Comparison of ENCODE assay signal across 8 mouse cellular contexts in genomic region chr9:56507682-56508061, GRCm38 (mm10).
A peak's percentile ranks its signal among the peaks of the same experiment; 100 is the strongest.
DNase-seq lines count a peak whose midpoint lies in the region; ATAC-seq and TF ChIP-seq lines count a peak whose summit lies in the region.

No protein-coding gene starts in this region.

- H3K4me2 ChIP-seq in forebrain, embryonic 13.5 days = peak overlapping the region; percentile 66
- peak overlapping the region; percentile 62 for H3K4me2 ChIP-seq in liver, embryonic 14.5 days (ENCODE audit: low read depth)
- peak overlapping the region; percentile 88 for H3K4me2 ChIP-seq in stomach, embryonic 15.5 days

- 39% methylated on average over 4 of the region's 4 CpGs for WGBS in lung, adult 2 months
- 51% methylated on average over 4 of the region's 4 CpGs for WGBS in forebrain, embryonic 13.5 days
- 40% methylated on average over 4 of the region's 4 CpGs for WGBS in liver, embryonic 14.5 days (ENCODE audit: insufficient replicate concordance)
- 49% methylated on average over 4 of the region's 4 CpGs for WGBS in stomach, embryonic 15.5 days

- ATAC-seq in forebrain, embryonic 13.5 days = no peak
- ATAC-seq in liver, embryonic 14.5 days (ENCODE audit: insufficient read depth) = no peak
- no peak for ATAC-seq in stomach, embryonic 15.5 days (ENCODE audit: insufficient read depth, low FRiP score, low read depth)

- TF ChIP-seq POLR2A in lung, adult 2 months (IDR thresholded peaks at IDR 0.05; ENCODE audit: borderline replicate concordance, extremely low read depth, low read depth, low read length) = no peak

- no peak for DNase-seq in lung, adult 2 months
- no peak for DNase-seq in lung, postnatal 36 days
- no peak for DNase-seq in liver, embryonic 14.5 days (ENCODE audit: low read depth in 3 of 3, low spot score in 3 of 3)
- DNase-seq in layer of hippocampus, postnatal 10 days (ENCODE audit: low spot score in 2 of 2) = no peak
- no peak for DNase-seq in gastrocnemius, postnatal 25 days
- no peak for DNase-seq in adipocyte (ENCODE audit: low spot score)

- H3K4me1 ChIP-seq in lung, adult 2 months (ENCODE audit: control insufficient read depth, insufficient read depth, low read length) = peaks cover 24% of the 10 kb centered on the region
- H3K4me1 ChIP-seq in forebrain, embryonic 13.5 days = peaks cover 27% of the 10 kb centered on the region
- H3K4me1 ChIP-seq in liver, embryonic 14.5 days (replicated peaks; ENCODE audit: control insufficient read depth in 2 of 2, insufficient read depth in 2 of 2, low read length in 1 of 2) = peaks cover 0 to 7% of the 10 kb centered on the region in 2 experiments; a peak in 1 of 4 replicates
- H3K4me1 ChIP-seq in stomach, embryonic 15.5 days = peaks cover 37% of the 10 kb centered on the region

- no peaks in the 10 kb centered on the region for H3K9me3 ChIP-seq in forebrain, embryonic 13.5 days (replicated peaks)
- H3K9me3 ChIP-seq in liver, embryonic 14.5 days (ENCODE audit: control insufficient read depth, low read length) = no peaks in the 10 kb centered on the region
- H3K9me3 ChIP-seq in stomach, embryonic 15.5 days = no peaks in the 10 kb centered on the region

- no peaks in the 10 kb centered on the region for H3K36me3 ChIP-seq in forebrain, embryonic 13.5 days (ENCODE audit: poor library complexity, severe bottlenecking)
- H3K36me3 ChIP-seq in liver, embryonic 14.5 days (replicated peaks; ENCODE audit: control insufficient read depth, insufficient read depth, low read depth) = no peaks in the 10 kb centered on the region
- no peaks in the 10 kb centered on the region for H3K36me3 ChIP-seq in stomach, embryonic 15.5 days

- TF ChIP-seq EP300 in liver, embryonic 14.5 days (IDR thresholded peaks at IDR 0.05; ENCODE audit: low read depth) = no peak

- H3K9ac ChIP-seq in forebrain, embryonic 13.5 days = peak overlapping the region; percentile 61; the same call in 1 of the 2 replicates
- H3K9ac ChIP-seq in liver, embryonic 14.5 days (replicated peaks) = no peak overlapping the region
- H3K9ac ChIP-seq in stomach, embryonic 15.5 days = no peak overlapping the region

- H3K4me3 ChIP-seq in lung, adult 2 months (replicated peaks; ENCODE audit: extremely low read depth, low read depth, low read length) = peak overlapping the region; percentile 43
- peak overlapping the region; percentile 43 for H3K4me3 ChIP-seq in forebrain, embryonic 13.5 days
- H3K4me3 ChIP-seq in liver, embryonic 14.5 days (ENCODE audit: insufficient read depth in 1 of 2, low read depth in 2 of 2, low read length in 2 of 2) = 0 out of 4 replicates have a peak overlapping the region, but pooled peaks of 1 of the 2 experiments have one; percentile 41
- H3K4me3 ChIP-seq in stomach, embryonic 15.5 days (replicated peaks) = peak overlapping the region; percentile 44

- no peak for TF ChIP-seq CTCF in lung, adult 2 months (IDR thresholded peaks at IDR 0.05; ENCODE audit: insufficient read depth, low read length)
- TF ChIP-seq CTCF in liver, embryonic 14.5 days (IDR thresholded peaks at IDR 0.05; ENCODE audit: low read depth) = no peak

- H3K27me3 ChIP-seq in forebrain, embryonic 13.5 days = no peaks in the 10 kb centered on the region
- H3K27me3 ChIP-seq in liver, embryonic 14.5 days (ENCODE audit: control insufficient read depth, insufficient read depth, low read length) = no peaks in the 10 kb centered on the region
- no peaks in the 10 kb centered on the region for H3K27me3 ChIP-seq in stomach, embryonic 15.5 days (replicated peaks)

- peak overlapping the region; percentile 96 for H3K27ac ChIP-seq in forebrain, embryonic 13.5 days
- no peak overlapping the region for H3K27ac ChIP-seq in liver, embryonic 14.5 days
- H3K27ac ChIP-seq in stomach, embryonic 15.5 days = peak overlapping the region; percentile 98
